Mouse (Mus musculus) thymus, postnatal 25 days (tissue): ENCODE data around the gene Acsm3.

Experiments
- DNase-seq: peaks from one replicate; pipeline ENCODE4 v3.0.0; 2022

Acsm3 gene

DNA sequence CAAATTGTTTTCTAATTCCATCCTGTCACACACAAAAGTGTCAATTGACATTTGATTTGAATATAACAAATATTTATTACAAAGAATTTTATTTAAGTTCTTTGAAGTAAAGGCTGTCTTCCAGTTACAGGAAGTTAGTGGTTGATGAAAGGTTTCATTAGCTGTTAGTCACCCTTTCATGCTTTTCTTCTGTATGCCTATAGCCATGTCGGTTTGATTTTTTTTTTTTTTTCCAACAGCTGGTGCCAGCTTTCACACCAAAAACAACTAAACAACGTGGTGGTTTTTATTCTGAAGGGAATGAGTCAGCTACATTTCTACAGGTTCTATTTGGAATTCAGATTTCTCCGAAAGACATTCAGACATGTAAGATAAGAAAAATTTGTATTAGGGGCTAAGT is 40.3 kb downstream of the Acsm3 start:
- no peak for DNase-seq

GRCm38 (mm10) chr7:119807396-119807795 is 46.7 kb downstream of the Acsm3 start:
- DNase-seq: no peak

GRCm38 (mm10) chr7:119808723-119809122 is 48.0 kb downstream of the Acsm3 start:
- DNase-seq: no peak

DNA sequence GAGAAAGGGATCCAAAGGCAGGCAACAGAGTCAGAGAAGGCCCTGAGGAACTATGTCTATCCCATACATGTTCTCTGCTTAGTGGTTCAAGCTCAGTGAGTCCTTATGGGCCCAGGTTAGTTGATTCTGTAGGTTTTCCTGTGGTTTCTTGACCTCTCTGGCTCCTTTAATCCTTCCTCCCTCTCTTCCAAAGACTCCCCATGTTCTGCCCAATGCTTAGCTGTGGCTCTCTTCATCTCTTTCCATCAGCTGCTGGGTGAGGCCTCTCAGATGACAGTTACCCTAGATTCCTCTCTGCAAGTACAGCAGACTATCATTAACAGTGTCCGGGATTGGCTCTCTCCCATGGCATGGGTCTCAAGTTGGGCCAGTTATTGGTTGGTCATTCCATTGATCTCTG is 74.6 kb downstream of the Acsm3 start:
- no peak for DNase-seq

GRCm38 (mm10) chr7:119835996-119836777 is 75.5 kb downstream of the Acsm3 start:
- peak; percentile 18 for DNase-seq
